Mouse (Mus musculus): ENCODE measurements around the gene Lrrc10b. TPM values are rescaled to one million over a fixed set of nuclear protein-coding genes. Genes with fewer than 3 reads are reported as not detected.

Gene Lrrc10b
- 5.5 and 5.9 TPM in 2 replicates for polyA plus RNA-seq (2012; rRNA removed)

GRCm38 (mm10) chr19:10456752-10457483 lies at the start of gene Lrrc10b:
Gene Lrrc10b, minus strand, starts transcription at chr19:10457473.
- no peak for TF ChIP-seq POLR2A (IDR thresholded peaks at IDR 0.05; ENCODE audit: low read depth, low read length)
- no peak for TF ChIP-seq CTCF (IDR thresholded peaks at IDR 0.05; ENCODE audit: extremely low read depth, insufficient read length, insufficient replicate concordance, low read depth, low read length)
- H3K4me1 ChIP-seq (ENCODE audit: control insufficient read depth, insufficient read depth, insufficient read length, low read length), result no peaks in the 10 kb centered on the region
- H3K27me3 ChIP-seq (ENCODE audit: control insufficient read depth, insufficient read depth, low read length), result peaks cover 28% of the 10 kb centered on the region
- WGBS, result under 1% methylated on average over 95 of the region's 96 CpGs
- H3K4me3 ChIP-seq (ENCODE audit: low read depth, low read length), result peak within 1 kb of the TSS; percentile 41
- H3K27ac ChIP-seq (ENCODE audit: insufficient read depth, low read depth, low read length), result no peak within 1 kb of the TSS
- no peaks in the 10 kb centered on the region for H3K36me3 ChIP-seq (ENCODE audit: control insufficient read depth, insufficient read depth, low read length)

- Histone ChIP-seq H3K4me3 (ENCODE audit: low read depth, low read length) (no peak overlapping the region), H3K27ac (ENCODE audit: insufficient read depth, low read depth, low read length) (no peak overlapping the region), H3K36me3 (ENCODE audit: control insufficient read depth, insufficient read depth, low read length) (peaks cover 40% of the 10 kb centered on the region), H3K4me1 (ENCODE audit: control insufficient read depth, insufficient read depth, insufficient read length, low read length) (no peaks in the 10 kb centered on the region), H3K27me3 (ENCODE audit: control insufficient read depth, insufficient read depth, low read length) (no peaks in the 10 kb centered on the region)
- TF ChIP-seq POLR2A (IDR thresholded peaks at IDR 0.05; ENCODE audit: low read depth, low read length) (no peak), CTCF (IDR thresholded peaks at IDR 0.05; ENCODE audit: extremely low read depth, insufficient read length, insufficient replicate concordance, low read depth, low read length) (peak; percentile 95; the same call in 1 of the 2 replicates)
- 9% methylated on average over 4 of the region's 4 CpGs for WGBS
Observed at GRCm38 (mm10) chr19:10502571-10502970, 45.3 kb upstream of the Lrrc10b start.

DNA sequence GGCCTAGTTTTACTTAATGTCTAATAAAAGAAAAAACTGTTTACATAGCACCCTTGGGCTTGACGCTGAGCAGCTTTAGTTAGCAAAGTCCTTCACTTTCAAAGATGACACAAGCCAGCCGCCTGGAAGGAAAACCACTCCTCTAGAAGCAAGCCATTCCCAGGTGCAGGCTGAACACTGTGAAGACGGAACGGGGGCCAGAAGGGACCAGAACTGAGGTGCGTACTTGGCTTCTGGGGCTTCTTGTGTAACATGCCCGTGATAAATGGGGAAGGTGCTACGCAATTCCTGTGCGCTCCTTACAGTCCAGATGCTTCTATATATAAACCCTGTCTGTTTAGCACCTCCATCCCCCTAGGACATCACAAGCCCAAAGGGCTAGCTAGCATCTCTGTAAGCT lies 43.3 kb upstream of the Lrrc10b start:
- 89% methylated on average over 8 of the region's 8 CpGs for WGBS
- TF ChIP-seq CTCF (IDR thresholded peaks at IDR 0.05; ENCODE audit: extremely low read depth, insufficient read length, insufficient replicate concordance, low read depth, low read length) (no peak), POLR2A (IDR thresholded peaks at IDR 0.05; ENCODE audit: low read depth, low read length) (no peak)
- H3K27ac ChIP-seq (ENCODE audit: insufficient read depth, low read depth, low read length), result no peak overlapping the region

GRCm38 (mm10) chr19:10497512-10498160 lies 40.4 kb upstream of the Lrrc10b start:
- WGBS, result 57% methylated on average over 8 of the region's 8 CpGs
- no peaks in the 10 kb centered on the region for H3K4me1 ChIP-seq (ENCODE audit: control insufficient read depth, insufficient read depth, insufficient read length, low read length)
- H3K27me3 ChIP-seq (ENCODE audit: control insufficient read depth, insufficient read depth, low read length), result no peaks in the 10 kb centered on the region
- peaks cover 22% of the 10 kb centered on the region for H3K36me3 ChIP-seq (ENCODE audit: control insufficient read depth, insufficient read depth, low read length)
- H3K27ac ChIP-seq (ENCODE audit: insufficient read depth, low read depth, low read length), result no peak overlapping the region
- TF ChIP-seq POLR2A (IDR thresholded peaks at IDR 0.05; ENCODE audit: low read depth, low read length) (no peak), CTCF (IDR thresholded peaks at IDR 0.05; ENCODE audit: extremely low read depth, insufficient read length, insufficient replicate concordance, low read depth, low read length) (no peak)
- H3K4me3 ChIP-seq (ENCODE audit: low read depth, low read length), result no peak overlapping the region

More for the DNA sequence above, 43.3 kb upstream of the Lrrc10b start:
- no peak overlapping the region for H3K4me3 ChIP-seq (ENCODE audit: low read depth, low read length)
- H3K36me3 ChIP-seq (ENCODE audit: control insufficient read depth, insufficient read depth, low read length), result peaks cover 33% of the 10 kb centered on the region
- H3K4me1 ChIP-seq (ENCODE audit: control insufficient read depth, insufficient read depth, insufficient read length, low read length), result no peaks in the 10 kb centered on the region
- no peaks in the 10 kb centered on the region for H3K27me3 ChIP-seq (ENCODE audit: control insufficient read depth, insufficient read depth, low read length)

DNA sequence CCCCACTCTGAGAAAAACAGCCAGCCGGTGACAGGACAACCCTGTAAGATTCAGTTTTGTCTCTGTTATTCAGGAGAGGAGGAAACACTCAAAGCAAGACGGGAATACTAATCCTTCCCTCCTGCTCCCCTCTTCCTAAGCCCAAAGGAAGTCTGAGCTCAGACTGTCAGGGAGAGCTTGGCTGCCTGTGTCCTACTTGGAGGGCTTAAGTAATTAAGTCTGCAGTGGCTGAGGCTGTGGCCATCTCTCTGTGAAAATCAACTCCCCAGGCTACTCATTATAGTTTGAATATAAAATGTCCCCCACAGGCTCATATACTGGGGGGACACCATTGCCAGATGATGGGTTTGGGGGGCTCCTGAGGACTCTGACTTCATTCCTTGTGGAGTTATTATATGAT lies 39.7 kb upstream of the Lrrc10b start:
- WGBS, result 81% methylated on average over 2 of the region's 2 CpGs
- Histone ChIP-seq H3K27me3 (ENCODE audit: control insufficient read depth, insufficient read depth, low read length) (no peaks in the 10 kb centered on the region), H3K4me1 (ENCODE audit: control insufficient read depth, insufficient read depth, insufficient read length, low read length) (no peaks in the 10 kb centered on the region), H3K36me3 (ENCODE audit: control insufficient read depth, insufficient read depth, low read length) (peaks cover 20% of the 10 kb centered on the region), H3K27ac (ENCODE audit: insufficient read depth, low read depth, low read length) (no peak overlapping the region), H3K4me3 (ENCODE audit: low read depth, low read length) (no peak overlapping the region)
- TF ChIP-seq POLR2A (IDR thresholded peaks at IDR 0.05; ENCODE audit: low read depth, low read length) (no peak), CTCF (IDR thresholded peaks at IDR 0.05; ENCODE audit: extremely low read depth, insufficient read length, insufficient replicate concordance, low read depth, low read length) (no peak)

- Histone ChIP-seq H3K27me3 (ENCODE audit: control insufficient read depth, insufficient read depth, low read length) (0 out of 2 replicates have a peak, but pooled peaks cover 4% of the 10 kb centered on the region), H3K36me3 (ENCODE audit: control insufficient read depth, insufficient read depth, low read length) (peaks cover 9% of the 10 kb centered on the region), H3K4me3 (ENCODE audit: low read depth, low read length) (no peak overlapping the region), H3K27ac (ENCODE audit: insufficient read depth, low read depth, low read length) (no peak overlapping the region), H3K4me1 (ENCODE audit: control insufficient read depth, insufficient read depth, insufficient read length, low read length) (no peaks in the 10 kb centered on the region)
- WGBS, result 77% methylated on average over 1 of the region's 1 CpGs
- no peak for TF ChIP-seq CTCF (IDR thresholded peaks at IDR 0.05; ENCODE audit: extremely low read depth, insufficient read length, insufficient replicate concordance, low read depth, low read length)
- no peak for TF ChIP-seq POLR2A (IDR thresholded peaks at IDR 0.05; ENCODE audit: low read depth, low read length)
Observed at GRCm38 (mm10) chr19:10495670-10496069, 38.4 kb upstream of the Lrrc10b start.

DNA sequence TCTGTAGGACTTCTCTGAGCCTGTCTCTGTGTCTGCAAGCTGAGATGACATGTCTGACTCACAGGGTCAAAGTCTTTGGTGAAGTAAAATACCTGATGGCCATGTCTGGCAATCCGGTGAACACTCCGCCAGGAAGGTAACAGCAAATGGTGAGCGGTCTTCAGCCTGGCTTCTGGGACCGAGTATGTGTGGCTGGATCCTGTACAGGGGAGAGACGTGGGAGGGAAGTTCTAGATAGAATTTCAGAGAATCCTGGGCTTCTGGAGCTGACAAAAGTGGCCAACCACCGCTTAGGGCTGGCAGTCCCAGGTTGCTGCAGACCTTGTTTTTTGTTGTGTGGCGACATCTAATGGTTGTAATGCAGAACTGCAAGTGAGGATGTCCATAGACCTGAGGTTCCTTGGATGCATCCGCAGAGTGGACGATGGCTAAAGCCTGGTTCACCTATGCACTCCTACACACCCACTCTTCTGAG lies 29.0 kb upstream of the Lrrc10b start:
- Histone ChIP-seq H3K36me3 (ENCODE audit: control insufficient read depth, insufficient read depth, low read length) (no peaks in the 10 kb centered on the region), H3K27ac (ENCODE audit: insufficient read depth, low read depth, low read length) (no peak overlapping the region), H3K4me3 (ENCODE audit: low read depth, low read length) (peak overlapping the region; percentile 33), H3K27me3 (ENCODE audit: control insufficient read depth, insufficient read depth, low read length) (0 out of 2 replicates have a peak, but pooled peaks cover 4% of the 10 kb centered on the region), H3K4me1 (ENCODE audit: control insufficient read depth, insufficient read depth, insufficient read length, low read length) (no peaks in the 10 kb centered on the region)
- 8% methylated on average over 9 of the region's 9 CpGs for WGBS
- no peak for TF ChIP-seq POLR2A (IDR thresholded peaks at IDR 0.05; ENCODE audit: low read depth, low read length)
- TF ChIP-seq CTCF (IDR thresholded peaks at IDR 0.05; ENCODE audit: extremely low read depth, insufficient read length, insufficient replicate concordance, low read depth, low read length), result peak; percentile 93; the same call in 1 of the 2 replicates
